Mouse (Mus musculus) small intestine, adult 2 months (tissue): ENCODE measurements around the gene Tesk1.

Experiments
- CTCF ChIP-seq: fragments of 200-500 bp; IDR thresholded peaks from 2 replicates; pipeline ENCODE4 v1.5.1; 2012; ENCODE audit warnings: low read depth, mild to moderate bottlenecking, control low read depth, inconsistent platforms, low read length, moderate library complexity, mixed read lengths; ENCODE audit not compliant: insufficient replicate concordance, insufficient read length; ENCODE audit errors: extremely low read depth
- POLR2A ChIP-seq: fragments of 200-500 bp; IDR thresholded peaks from 2 replicates; pipeline ENCODE4 v1.6.1; 2012; ENCODE audit warnings: low read depth, mild to moderate bottlenecking, control low read depth, inconsistent platforms, low read length, moderate library complexity

GRCm38 (mm10) chr4:43441639-43442038, at the start of gene Tesk1:
- TF ChIP-seq CTCF (no peak), POLR2A (no peak)
